Mouse (Mus musculus): ENCODE data around the gene 1700020A23Rik.

1700020A23Rik gene

DNA sequence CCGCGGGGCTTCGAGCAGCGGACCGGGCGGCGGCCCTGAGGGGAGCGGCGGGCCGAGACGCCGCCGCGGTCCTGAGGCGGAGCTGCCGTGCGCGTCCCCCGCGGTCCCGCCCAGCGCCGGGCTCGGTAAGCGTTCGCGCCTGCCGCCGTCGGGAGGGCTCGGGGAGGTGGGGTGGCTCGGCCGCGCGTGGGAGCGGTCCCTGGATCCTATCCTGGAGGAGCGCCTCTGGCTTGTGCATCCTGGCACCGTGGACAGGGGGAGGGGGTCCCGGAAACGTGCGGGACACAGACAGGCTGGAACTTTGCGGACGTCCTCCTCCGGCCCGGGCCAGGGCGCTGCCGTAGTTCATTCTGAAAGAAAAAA lies 45.4 kb downstream of the 1700020A23Rik start:
- in situ Hi-C loops (cut with MboI; ENCODE audit: low sequenced_read_pairs): no loop called here

DNA sequence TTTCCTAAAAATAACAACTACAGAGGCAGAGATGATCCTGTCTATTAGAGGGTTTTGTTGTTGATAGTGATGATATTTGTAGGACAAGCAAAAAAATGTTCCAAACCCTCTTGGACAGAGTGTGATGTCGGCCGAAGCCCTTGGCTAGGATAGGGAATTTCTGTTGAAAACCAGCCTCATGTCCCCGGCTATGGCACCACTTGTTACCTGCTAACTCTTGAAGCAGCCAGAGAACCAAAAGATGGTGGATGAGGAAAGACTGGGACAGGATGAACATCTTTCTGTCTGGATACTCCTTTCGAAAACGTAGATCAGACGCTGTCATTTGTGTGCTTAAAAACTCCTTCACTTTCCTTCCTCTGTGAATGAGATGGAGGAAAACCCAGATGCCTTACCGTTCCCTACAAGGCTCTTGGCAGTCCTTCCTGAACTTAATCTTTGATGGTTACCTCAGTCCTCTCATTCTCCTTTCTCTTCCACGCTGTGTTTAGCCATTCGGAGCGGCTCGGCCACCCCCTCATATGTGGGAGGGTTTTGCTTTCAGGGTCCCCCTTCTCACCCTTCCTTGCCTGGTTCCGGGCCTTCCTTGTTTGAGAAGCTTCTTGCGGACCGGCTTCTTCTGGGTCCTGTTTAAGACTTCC lies 46.1 kb downstream of the 1700020A23Rik start:
- in situ Hi-C loops (cut with MboI; ENCODE audit: low sequenced_read_pairs): no loop called here

DNA sequence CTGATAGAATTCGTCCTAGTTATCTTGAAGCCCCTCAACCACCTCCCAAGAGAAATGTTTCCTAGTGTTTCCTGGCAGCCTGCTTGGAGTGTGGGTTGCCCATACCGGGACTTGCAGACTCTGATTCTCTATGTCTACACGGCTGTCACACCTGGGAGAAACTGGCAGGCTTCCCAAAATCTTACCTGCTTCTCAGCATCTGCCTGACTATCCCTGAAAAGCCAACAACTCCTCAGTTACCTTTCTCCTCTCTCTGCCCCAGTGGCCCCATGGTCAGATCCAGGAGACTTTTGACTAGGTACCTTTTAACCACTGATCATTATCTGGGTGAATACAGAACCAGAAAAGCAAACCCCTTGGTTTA lies 46.6 kb downstream of the 1700020A23Rik start:
- in situ Hi-C loops (cut with MboI; ENCODE audit: low sequenced_read_pairs): no loop called here

DNA sequence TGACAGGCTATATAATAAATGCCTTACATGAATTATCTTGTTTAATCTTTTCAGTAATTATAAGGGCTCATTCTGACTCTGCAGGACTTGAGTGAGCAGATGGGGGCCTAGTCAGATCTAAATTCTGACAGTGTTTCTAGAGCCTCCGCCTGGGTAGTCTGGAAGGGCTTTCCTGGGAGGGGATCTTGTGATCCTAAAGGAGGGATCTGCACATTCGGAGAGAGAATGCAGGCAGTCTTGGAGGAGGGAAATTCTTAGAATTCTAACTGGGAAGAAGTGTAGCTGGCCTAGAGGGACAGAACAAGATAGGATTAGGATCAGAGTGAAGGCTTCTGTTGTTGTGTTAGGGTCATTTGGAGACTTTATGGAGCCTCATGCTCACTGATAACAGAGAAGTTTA lies 47.2 kb downstream of the 1700020A23Rik start:
- in situ Hi-C loops (cut with MboI; ENCODE audit: low sequenced_read_pairs): no loop called here

DNA sequence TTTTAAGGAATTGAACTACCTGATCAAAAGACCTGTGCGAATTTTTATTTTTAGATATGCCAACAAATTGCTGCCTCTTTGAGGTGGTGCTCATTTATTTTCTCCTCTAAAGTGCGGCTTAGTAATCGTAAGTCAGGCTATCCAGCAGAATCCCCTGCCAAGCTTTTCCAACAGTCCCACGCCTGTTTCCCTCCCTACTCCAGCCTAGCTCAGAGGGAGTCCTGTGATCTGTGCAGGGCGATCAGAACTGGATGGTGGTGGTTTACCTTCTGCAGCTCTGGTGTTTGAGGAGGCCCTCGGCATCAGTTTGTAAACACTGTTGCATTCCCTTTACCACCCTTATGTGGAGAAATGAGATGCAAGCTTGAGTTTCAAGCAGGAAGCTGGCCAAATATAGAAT lies 48.4 kb downstream of the 1700020A23Rik start:
- in situ Hi-C loops (cut with MboI; ENCODE audit: low sequenced_read_pairs): no loop called here

DNA sequence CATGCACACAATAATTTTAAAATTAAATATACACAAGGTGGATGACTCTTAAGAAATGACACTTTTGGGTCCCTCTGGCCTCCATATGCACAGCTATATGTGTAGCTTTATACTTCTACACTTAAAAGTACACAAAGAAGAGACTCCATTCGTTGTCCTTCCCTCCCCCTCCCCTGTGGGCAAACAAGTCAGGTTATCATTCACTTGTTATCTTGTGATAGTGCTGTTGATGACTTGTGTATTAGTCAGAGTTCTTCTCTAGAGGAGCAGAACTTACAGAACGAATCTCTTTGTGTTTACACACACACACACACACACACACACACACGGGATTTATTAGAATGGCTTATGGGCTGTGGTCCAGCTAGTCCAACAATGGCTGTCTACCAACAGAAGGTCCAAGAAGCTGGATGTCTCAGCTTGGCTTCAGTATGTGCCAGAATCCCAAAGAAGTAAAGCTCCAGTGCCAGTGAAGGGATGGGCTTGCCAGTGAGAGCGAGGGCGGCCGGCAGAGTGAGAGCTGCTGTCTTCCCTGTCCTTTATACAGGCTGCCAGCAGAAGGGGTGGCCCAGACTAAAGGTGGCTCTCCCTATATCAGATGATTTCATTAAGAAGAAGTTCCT lies 49.8 kb downstream of the 1700020A23Rik start:
- in situ Hi-C loops (cut with MboI; ENCODE audit: low sequenced_read_pairs): no loop called here

Measured in CH12F3 (cell line).